ENCODE assay signal across 8 mouse cellular contexts in genomic region chr10:99107964-99108363, GRCm38 (mm10). TPM values are rescaled to one million over a fixed set of nuclear protein-coding genes. Genes with fewer than 3 reads are reported as not detected.
A peak's percentile ranks its signal among the peaks of the same experiment; 100 is the strongest.
DNase-seq lines count a peak whose midpoint lies in the region; ATAC-seq and TF ChIP-seq lines count a peak whose summit lies in the region.

Galnt4 (plus strand) TSS chr10:99108159.

- H3K9me3 ChIP-seq in forebrain, postnatal 0 days (ENCODE audit: low read length), result no peaks in the 10 kb centered on the region
- H3K9me3 ChIP-seq in hindbrain, embryonic 10.5 days, result 0 out of 2 replicates have a peak, but pooled peaks cover 3% of the 10 kb centered on the region

- peak; percentile 94 for DNase-seq in Muller cell, postnatal 12 days (ENCODE audit: inconsistent ontology term)
- peak; percentile 48 to 65 for DNase-seq in cerebellum, adult 18-20 months
- DNase-seq in forebrain, postnatal 0 days, result peak; percentile 63
- DNase-seq in hindbrain, embryonic 10.5 days (ENCODE audit: low spot score), result peak; percentile 83
- DNase-seq in layer of hippocampus, postnatal 25 days (ENCODE audit: extremely low spot score in 1 of 2, low spot score in 1 of 2), result peak; percentile 38 to 40
- DNase-seq in right cerebral cortex, adult 2 months (ENCODE audit: low spot score in 2 of 2), result peak; percentile 49 to 56
- DNase-seq in urinary bladder, postnatal 14 days (ENCODE audit: low spot score), result peak; percentile 85

- peak within 1 kb of the TSS; percentile 88 for H3K9ac ChIP-seq in forebrain, postnatal 0 days

- H3K4me3 ChIP-seq in forebrain, postnatal 0 days (ENCODE audit: low read depth, low read length), result peak within 1 kb of the TSS; percentile 100
- peak within 1 kb of the TSS; percentile 97 for H3K4me3 ChIP-seq in hindbrain, embryonic 10.5 days

- H3K27me3 ChIP-seq in forebrain, postnatal 0 days (ENCODE audit: insufficient read depth, low read length), result no peaks in the 10 kb centered on the region
- H3K27me3 ChIP-seq in hindbrain, embryonic 10.5 days (ENCODE audit: insufficient read depth, poor library complexity, severe bottlenecking), result no peaks in the 10 kb centered on the region

- peak; percentile 55 for ATAC-seq in forebrain, postnatal 0 days
- ATAC-seq in megakaryocyte, adult 5-6 weeks (ENCODE audit: poor library complexity, severe bottlenecking), result peak; percentile 84

- peaks cover 9% of the 10 kb centered on the region; the same call in 1 of the 2 replicates for H3K36me3 ChIP-seq in forebrain, postnatal 0 days (ENCODE audit: insufficient read depth)
- peaks cover 35% of the 10 kb centered on the region for H3K36me3 ChIP-seq in hindbrain, embryonic 10.5 days

- peaks cover 6% of the 10 kb centered on the region; the same call in 1 of the 2 replicates for H3K4me1 ChIP-seq in forebrain, postnatal 0 days (ENCODE audit: insufficient read depth)
- H3K4me1 ChIP-seq in hindbrain, embryonic 10.5 days (replicated peaks), result peaks cover 24% of the 10 kb centered on the region

- peak within 1 kb of the TSS; percentile 87 for H3K4me2 ChIP-seq in forebrain, postnatal 0 days (ENCODE audit: low read depth)

- H3K27ac ChIP-seq in forebrain, postnatal 0 days (ENCODE audit: low read depth, low read length), result peak within 1 kb of the TSS; percentile 97
- peak within 1 kb of the TSS; percentile 96 for H3K27ac ChIP-seq in hindbrain, embryonic 10.5 days

- under 1% methylated on average over 22 of the region's 22 CpGs for WGBS in forebrain, postnatal 0 days
- under 1% methylated on average over 22 of the region's 22 CpGs for WGBS in hindbrain, embryonic 10.5 days

- TF ChIP-seq CTCF in forebrain, postnatal 0 days (IDR thresholded peaks at IDR 0.05; ENCODE audit: low read depth), result peak; percentile 69

RNA-seq across cellular contexts. Expression of gene Galnt4, which starts in this region (rescaled TPM):
- total RNA-seq in forebrain, postnatal 0 days (2014; rRNA removed), result 3.7 and 5.3 TPM in 2 replicates
- polyA plus RNA-seq in forebrain, postnatal 0 days (2015; fragmentation: Nextera tagmentation; extraction: Ambion mirVana), result 1.5 and 2.1 TPM in 2 replicates
- polyA plus RNA-seq in hindbrain, embryonic 10.5 days (2016; fragmentation: Nextera tagmentation; extraction: Ambion mirVana), result 3.5 and 4.4 TPM in 2 replicates
- total RNA-seq in layer of hippocampus, postnatal 25 days (2021), result 1 to 10 TPM; 4.0 to 4.6 TPM
- 8.5 and 9.9 TPM in 2 replicates for total RNA-seq in megakaryocyte, adult 5-6 weeks (2015)
- 9.2 and 12.6 TPM in 2 replicates for total RNA-seq in megakaryocyte, adult 5-6 weeks (2017)

Comparison
In these comparisons a context has a peak if more than half of its experiments do, and no peak if none do; other contexts are left out.
1. Peak in every context shown above with its lines: DNase-seq, ATAC-seq, H3K4me3 ChIP-seq and H3K27ac ChIP-seq.
2. DNase-seq: peak in every context shown above with its lines; median percentile 94 in Muller cell, postnatal 12 days; 85 in urinary bladder, postnatal 14 days; 83 in hindbrain, embryonic 10.5 days; 63 in forebrain, postnatal 0 days; 56 in cerebellum, adult 18-20 months; 52 in right cerebral cortex, adult 2 months; 39 in layer of hippocampus, postnatal 25 days.